Mouse (Mus musculus) forebrain, embryonic 11.5 days (tissue): ENCODE measurements around the gene Layn. TPM values are rescaled to one million over a fixed set of nuclear protein-coding genes. Genes with fewer than 3 reads are reported as not detected.

Experiments
- ATAC-seq: fragments of 200-750 bp; cut with Nextera tagmentation; replicated peaks from 2 replicates; pipeline ENCODE4 v1.8.0; 2017; ENCODE audit warnings: moderate TSS enrichment; ENCODE audit not compliant: low FRiP score
- DNase-seq: peaks from one replicate; pipeline ENCODE4 v3.0.0-alpha.2; 2017; ENCODE audit warnings: low spot score
- H3K27ac ChIP-seq: fragments of 300-500 bp; sonication (generic); 2 replicates; pipeline ENCODE4 v1.5.1; 2014; ENCODE audit warnings: low read depth, low read length
- H3K27me3 ChIP-seq: fragments of 300-500 bp; sonication (generic); 2 replicates; pipeline ENCODE4 v1.6.1; 2014; ENCODE audit warnings: mild to moderate bottlenecking, low read length, mixed read lengths; ENCODE audit not compliant: control insufficient read depth, insufficient read depth
- H3K36me3 ChIP-seq: fragments of 300-500 bp; sonication (generic); 2 replicates; pipeline ENCODE4 v1.6.1; 2014; ENCODE audit warnings: mild to moderate bottlenecking, low read length, moderate library complexity, mixed read lengths; ENCODE audit not compliant: control insufficient read depth, insufficient read depth
- H3K4me1 ChIP-seq: fragments of 300-500 bp; sonication (generic); replicated peaks from 2 replicates; pipeline ENCODE4 v1.6.1; 2014; ENCODE audit warnings: low read length, mixed read lengths; ENCODE audit not compliant: control insufficient read depth, insufficient read depth
- H3K4me2 ChIP-seq: fragments of 300-500 bp; sonication (generic); 2 replicates; pipeline ENCODE4 v1.6.1; 2014; ENCODE audit warnings: low read depth, mild to moderate bottlenecking, low read length, moderate library complexity, mixed read lengths; ENCODE audit not compliant: severe bottlenecking
- H3K4me3 ChIP-seq: fragments of 300-500 bp; sonication (generic); 2 replicates; pipeline ENCODE4 v1.5.1; 2014; ENCODE audit warnings: low read depth, low read length
- H3K9ac ChIP-seq: fragments of 300-500 bp; sonication (generic); 2 replicates; pipeline ENCODE4 v1.6.1; 2014; ENCODE audit warnings: low read length
- H3K9me3 ChIP-seq: fragments of 300-500 bp; sonication (generic); 2 replicates; pipeline ENCODE4 v1.6.1; 2016; ENCODE audit warnings: low read length, mixed read lengths; ENCODE audit not compliant: control insufficient read depth
- WGBS: fragments of 180-500 bp; shearing (Covaris S2); extraction: QIAGEN DNeasy Blood & Tissue Kit; methylation state at CpG from one replicate; pipeline ENCODE4 v1.1.7; 2014; 5-methylcytosine and 5-hydroxymethylcytosine counted together
- polyA plus RNA-seq: library from polyadenylated mRNA; unstranded; fragments of >200 nt; fragmentation: Nextera tagmentation; extraction: Ambion mirVana; gene quantifications from 2 replicates; pipeline ENCODE4 v1.2.1, GENCODE M21; 2014

Gene Layn
- polyA plus RNA-seq, 1 experiment from 2014 or later: 1.7 TPM

DNA sequence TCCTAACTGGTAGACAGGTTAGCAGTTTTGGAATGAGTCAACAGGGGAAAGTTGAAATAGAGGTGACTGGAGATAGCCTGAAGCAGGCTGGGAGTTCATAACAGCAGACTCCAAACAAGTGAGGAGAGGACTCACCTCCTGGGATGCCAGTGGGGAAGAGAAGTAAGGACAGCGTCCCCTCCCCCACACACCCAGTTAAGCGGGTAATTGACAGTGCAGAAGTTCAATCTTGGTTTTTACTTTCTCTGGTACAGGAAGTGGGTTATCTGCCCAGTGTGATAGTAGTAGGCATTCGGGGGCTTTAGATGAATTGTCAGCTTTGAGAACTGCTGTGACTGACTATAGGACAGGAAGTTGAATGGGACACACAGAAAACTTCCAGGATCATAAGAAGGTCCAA lies 56.5 kb downstream of the Layn start:
- Histone ChIP-seq H3K9ac (no peak overlapping the region), H3K27me3 (no peaks in the 10 kb centered on the region), H3K4me3 (no peak overlapping the region), H3K4me1 (no peaks in the 10 kb centered on the region), H3K27ac (no peak overlapping the region), H3K4me2 (no peak overlapping the region), H3K36me3 (no peaks in the 10 kb centered on the region), H3K9me3 (no peaks in the 10 kb centered on the region)
- no peak for ATAC-seq
- no peak for DNase-seq
- 79% methylated on average over 3 of the region's 3 CpGs for WGBS

DNA sequence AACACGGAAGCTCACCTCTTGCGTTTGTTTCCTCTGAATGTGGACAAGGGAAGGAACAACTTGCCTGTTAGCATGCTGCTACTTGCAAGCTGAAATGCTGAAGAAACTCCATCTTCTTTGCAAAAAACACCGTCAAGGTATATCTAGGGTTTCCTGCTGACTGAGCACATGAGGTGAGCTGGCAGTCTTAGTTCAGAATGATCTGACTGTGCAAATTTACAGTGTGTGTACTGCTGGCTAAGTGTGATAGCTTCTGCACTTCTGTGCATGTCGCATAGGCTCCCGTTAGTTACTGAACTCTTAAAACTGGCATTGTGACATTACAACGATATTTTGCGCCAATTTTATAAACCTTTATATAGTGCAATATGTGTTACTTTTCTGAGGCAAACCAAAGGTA lies 57.2 kb downstream of the Layn start:
- Histone ChIP-seq H3K9ac (no peak overlapping the region), H3K4me1 (no peaks in the 10 kb centered on the region), H3K4me3 (no peak overlapping the region), H3K4me2 (no peak overlapping the region), H3K9me3 (no peaks in the 10 kb centered on the region), H3K27ac (no peak overlapping the region), H3K36me3 (no peaks in the 10 kb centered on the region), H3K27me3 (no peaks in the 10 kb centered on the region)
- no peak for DNase-seq
- ATAC-seq: no peak
- WGBS: 86% methylated on average over 7 of the region's 7 CpGs

DNA sequence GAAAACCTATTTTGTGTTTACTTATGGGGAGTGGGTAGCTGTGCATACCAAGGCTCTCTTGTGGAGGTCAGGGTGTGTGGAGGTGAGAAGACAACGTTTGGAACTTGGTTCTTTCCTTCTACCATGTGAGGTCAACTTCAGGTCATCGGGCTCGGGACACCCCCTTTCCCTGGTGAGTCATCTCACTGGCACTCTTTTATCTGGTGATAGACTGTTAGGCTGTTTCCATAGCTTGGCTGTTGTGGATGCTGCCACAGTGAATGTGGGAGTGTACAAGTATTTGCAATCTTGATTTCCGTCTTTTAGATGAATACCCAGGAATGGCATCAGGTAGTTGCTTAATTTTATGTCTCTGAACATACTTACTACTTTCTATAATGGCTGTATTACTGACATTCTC lies 61.2 kb downstream of the Layn start:
- no peak overlapping the region for H3K4me2 ChIP-seq
- H3K36me3 ChIP-seq: no peaks in the 10 kb centered on the region
- DNase-seq (no peak), ATAC-seq (no peak)
- no peaks in the 10 kb centered on the region for H3K4me1 ChIP-seq
- 71% methylated on average over 4 of the region's 4 CpGs for WGBS
- no peaks in the 10 kb centered on the region for H3K9me3 ChIP-seq
- H3K9ac ChIP-seq: no peak overlapping the region
- no peaks in the 10 kb centered on the region for H3K27me3 ChIP-seq
- H3K27ac ChIP-seq: no peak overlapping the region
- H3K4me3 ChIP-seq: no peak overlapping the region

DNA sequence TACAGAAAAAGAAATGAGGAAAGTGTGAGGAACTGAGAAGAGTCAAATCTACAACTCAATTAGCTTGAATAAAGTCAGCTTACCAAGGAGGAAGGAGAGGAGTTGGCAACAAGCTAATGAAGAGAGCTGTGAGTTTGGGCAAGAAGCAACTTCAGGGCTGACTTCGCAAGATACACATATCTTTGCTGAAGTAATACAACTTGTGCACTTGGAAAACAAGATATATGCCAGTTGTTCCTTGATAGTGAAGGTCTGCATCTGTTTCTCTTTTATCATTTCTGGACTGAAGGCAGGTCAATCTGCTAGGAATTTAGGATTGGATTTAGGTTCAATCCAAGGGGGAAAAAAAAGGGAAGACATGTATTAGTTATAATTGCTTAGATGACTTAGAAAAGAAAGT lies 63.2 kb downstream of the Layn start:
- Histone ChIP-seq H3K27me3 (no peaks in the 10 kb centered on the region; the same call in 1 of the 2 replicates), H3K27ac (no peak overlapping the region), H3K4me1 (no peaks in the 10 kb centered on the region), H3K9ac (no peak overlapping the region), H3K9me3 (no peaks in the 10 kb centered on the region), H3K36me3 (no peaks in the 10 kb centered on the region), H3K4me2 (no peak overlapping the region), H3K4me3 (no peak overlapping the region)
- WGBS: 89% methylated on average over 1 of the region's 1 CpGs
- ATAC-seq (no peak), DNase-seq (no peak)

DNA sequence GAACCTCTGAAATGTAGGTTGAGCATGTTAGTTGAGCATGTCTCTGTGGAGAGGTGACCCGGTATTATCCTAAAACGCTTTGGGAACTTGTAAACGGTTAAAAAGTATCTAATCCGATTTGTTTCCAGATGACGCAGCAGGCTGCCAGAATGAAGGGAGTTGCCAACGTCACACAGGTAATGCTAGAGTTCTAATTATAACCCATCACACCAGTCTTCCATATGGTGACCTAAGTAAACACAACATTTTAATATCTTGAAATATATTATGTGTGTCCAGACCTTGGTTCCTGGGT lies 67.3 kb downstream of the Layn start:
- WGBS: 1% methylated on average over 6 of the region's 6 CpGs
- H3K9me3 ChIP-seq: no peaks in the 10 kb centered on the region
- no peaks in the 10 kb centered on the region for H3K36me3 ChIP-seq
- H3K4me1 ChIP-seq: peaks cover 3% of the 10 kb centered on the region; the same call in 1 of the 2 replicates
- ATAC-seq (0 out of 2 replicates have a peak, but pooled peaks have one; percentile 0), DNase-seq (no peak)
- peak overlapping the region; percentile 47 for H3K9ac ChIP-seq
- no peak overlapping the region for H3K27ac ChIP-seq
- no peaks in the 10 kb centered on the region; the same call in 1 of the 2 replicates for H3K27me3 ChIP-seq
- peak overlapping the region; percentile 61 for H3K4me2 ChIP-seq
- H3K4me3 ChIP-seq: peak overlapping the region; percentile 80

DNA sequence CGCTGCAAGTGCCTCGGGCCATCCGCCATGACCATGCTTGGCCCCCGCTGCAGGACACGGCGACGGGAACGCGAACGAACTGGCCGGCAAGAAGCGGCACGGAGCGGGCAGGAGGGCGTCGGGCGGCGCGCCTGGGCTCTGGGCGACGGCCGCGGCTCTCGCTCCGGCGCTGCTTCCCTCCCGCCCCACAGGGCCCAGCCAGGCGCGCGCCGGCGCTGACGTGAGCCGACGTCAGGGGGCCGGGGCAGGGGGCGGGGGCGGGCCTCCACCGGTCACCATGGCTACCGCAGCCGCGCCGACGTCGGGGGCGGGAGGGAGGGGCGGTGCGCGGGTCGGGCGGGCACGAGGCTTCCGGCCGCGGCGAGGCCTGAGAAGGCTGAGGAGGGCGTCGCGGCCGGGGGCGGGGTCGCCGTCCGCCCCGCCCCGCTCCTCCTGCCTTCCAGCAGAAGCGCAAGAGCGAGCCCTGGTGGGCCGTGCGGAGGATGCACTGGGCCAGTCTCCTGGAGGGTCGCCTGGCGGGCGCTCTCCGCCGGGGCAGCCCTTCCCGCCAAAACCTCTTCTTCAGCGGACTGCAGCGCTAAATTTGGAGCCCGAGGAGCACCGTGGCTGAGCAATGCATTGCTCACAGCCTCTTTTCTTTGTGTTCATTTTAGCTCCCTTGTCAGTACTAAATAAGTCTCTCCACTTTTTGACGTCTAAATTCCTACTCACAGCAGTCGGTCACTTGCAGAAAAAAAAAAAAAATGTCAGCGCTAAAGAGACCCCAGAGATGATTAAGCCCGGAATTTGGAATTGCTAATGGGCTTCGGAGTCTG lies 67.8 kb downstream of the Layn start, which contains the start of gene Sik2:
TSS of gene Sik2 (minus strand) at position 233 of the 815 bp plus-strand sequence.
- no peaks in the 10 kb centered on the region for H3K36me3 ChIP-seq
- peak within 1 kb of the TSS; percentile 78 for H3K4me2 ChIP-seq
- H3K4me3 ChIP-seq: peak within 1 kb of the TSS; percentile 80
- H3K27me3 ChIP-seq: no peaks in the 10 kb centered on the region; the same call in 1 of the 2 replicates
- H3K27ac ChIP-seq: peak within 1 kb of the TSS; percentile 28; the same call in 1 of the 2 replicates
- under 1% methylated on average over 59 of the region's 85 CpGs for WGBS
- no peaks in the 10 kb centered on the region for H3K9me3 ChIP-seq
- H3K9ac ChIP-seq: peak within 1 kb of the TSS; percentile 82
- peak; percentile 96 for ATAC-seq
- peaks cover 3% of the 10 kb centered on the region; the same call in 1 of the 2 replicates for H3K4me1 ChIP-seq
- peak; percentile 98 for DNase-seq

DNA sequence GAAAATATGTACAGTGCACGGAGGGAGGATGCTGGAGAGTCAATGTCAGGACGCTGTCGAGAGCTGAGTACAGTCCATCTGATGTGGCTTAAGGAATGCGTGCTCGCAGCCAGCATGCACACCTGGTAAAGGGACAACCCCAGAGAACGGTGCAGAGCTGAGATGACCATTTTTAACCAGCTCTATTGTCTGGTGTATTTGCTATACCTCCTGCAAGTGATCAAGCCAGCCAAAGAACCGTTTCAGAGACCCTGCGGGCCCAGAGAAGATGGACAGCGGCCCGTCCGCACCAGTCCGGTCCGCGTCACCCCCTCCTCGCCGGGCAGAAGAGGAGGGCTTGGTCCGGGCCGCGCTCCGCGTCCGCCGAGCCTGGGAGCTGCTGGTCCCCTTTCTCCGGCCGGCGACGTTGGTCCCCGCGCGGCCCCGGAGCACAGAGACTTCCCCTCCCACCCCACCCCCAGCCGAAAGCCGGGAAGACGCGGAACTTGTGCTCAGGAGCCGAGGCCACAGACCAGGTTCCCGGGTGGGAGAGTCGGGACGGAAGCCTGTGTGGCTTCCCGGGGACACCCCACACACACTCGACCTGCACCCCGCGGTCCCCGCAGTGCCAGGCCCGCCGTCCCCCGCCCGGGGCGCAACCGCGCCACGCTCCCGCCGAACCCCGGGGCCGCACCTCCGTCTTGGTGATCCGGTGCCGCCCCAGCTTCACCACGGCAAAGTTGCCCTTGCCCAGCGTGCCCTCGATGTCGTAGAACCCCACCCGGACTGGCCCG lies 68.6 kb downstream of the Layn start:
- H3K36me3 ChIP-seq: no peaks in the 10 kb centered on the region
- no peaks in the 10 kb centered on the region for H3K9me3 ChIP-seq
- H3K27ac ChIP-seq: peak overlapping the region; percentile 28; the same call in 1 of the 2 replicates
- ATAC-seq: peak; percentile 65
- peak overlapping the region; percentile 80 for H3K4me3 ChIP-seq
- no peaks in the 10 kb centered on the region; the same call in 1 of the 2 replicates for H3K27me3 ChIP-seq
- peaks cover 3% of the 10 kb centered on the region; the same call in 1 of the 2 replicates for H3K4me1 ChIP-seq
- peak overlapping the region; percentile 82 for H3K9ac ChIP-seq
- H3K4me2 ChIP-seq: peak overlapping the region; percentile 78
- no peak for DNase-seq
- under 1% methylated on average over 57 of the region's 65 CpGs for WGBS

DNA sequence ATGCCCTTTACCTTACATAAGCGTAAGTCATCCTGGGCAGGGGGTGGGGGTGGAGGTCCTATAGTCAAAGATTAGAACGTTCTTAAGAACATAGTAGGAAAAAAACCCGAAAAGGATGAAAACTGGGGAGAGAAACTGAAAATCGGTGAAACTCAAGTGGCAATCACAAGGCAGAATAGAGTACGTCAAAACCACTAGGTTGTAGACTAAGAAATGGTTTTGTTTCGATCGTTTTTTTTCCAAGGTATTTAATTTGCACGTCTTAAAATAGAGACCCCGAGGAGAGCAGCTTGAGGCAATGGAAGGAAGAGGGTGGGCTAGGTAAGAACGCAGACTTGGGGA lies 69.2 kb downstream of the Layn start:
- Histone ChIP-seq H3K4me2 (peak overlapping the region; percentile 78), H3K4me1 (peaks cover 3% of the 10 kb centered on the region; the same call in 1 of the 2 replicates), H3K4me3 (peak overlapping the region; percentile 80), H3K9me3 (no peaks in the 10 kb centered on the region), H3K27me3 (no peaks in the 10 kb centered on the region; the same call in 1 of the 2 replicates), H3K36me3 (no peaks in the 10 kb centered on the region), H3K9ac (peak overlapping the region; percentile 82), H3K27ac (no peak overlapping the region)
- ATAC-seq (no peak), DNase-seq (no peak)
- 14% methylated on average over 10 of the region's 10 CpGs for WGBS
